Mouse (Mus musculus) lung, adult 2 months (tissue): ENCODE measurements around the gene Tmcc3.

Source experiments
- CTCF ChIP-seq: fragments of 200-500 bp; IDR thresholded peaks from 2 replicates; pipeline ENCODE4 v1.5.1; 2011; ENCODE audit warnings: mild to moderate bottlenecking, low read length, control low read depth; ENCODE audit not compliant: insufficient read depth
- POLR2A ChIP-seq: fragments of 200-500 bp; IDR thresholded peaks from 2 replicates; pipeline ENCODE4 v1.6.1; 2011; ENCODE audit warnings: low read depth, mild to moderate bottlenecking, control low read depth, low read length, borderline replicate concordance; ENCODE audit errors: extremely low read depth

GRCm38 (mm10) chr10:94551511-94551910 lies 239.8 kb downstream of the Tmcc3 start:
- no peak for TF ChIP-seq CTCF
- no peak for TF ChIP-seq POLR2A
